ENCODE assay signal across 21 mouse cellular contexts in the genomic region with DNA sequence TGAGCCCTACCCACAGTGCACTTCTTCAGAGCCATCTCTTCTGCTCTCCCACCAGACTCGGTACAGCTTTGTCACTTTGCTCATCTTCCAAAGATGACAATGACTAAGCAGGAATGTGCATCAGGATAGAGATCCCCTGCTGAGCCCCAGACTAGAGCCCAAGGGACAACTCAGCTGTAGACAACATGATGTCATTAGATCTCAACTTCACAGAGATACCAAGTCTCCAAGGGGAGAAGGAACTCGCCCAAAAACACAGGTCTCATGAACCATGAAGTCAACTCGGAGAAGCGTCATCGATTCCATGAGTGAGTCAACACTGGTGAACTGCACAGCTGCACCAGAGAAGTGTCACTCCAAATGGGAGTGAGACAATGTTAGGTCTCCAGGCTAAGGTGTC.
"Had no signal": no experiment of that assay in that cellular context is flagged by ENCODE, and none has a peak within 500 bp of the region (broad histone marks: within the 10 kb centered on the region; RNA-seq: fewer than 3 reads in every experiment).

No protein-coding gene starts in this region.

- H3K27me3 ChIP-seq: heart, embryonic 12.5 days; hindbrain, embryonic 13.5 days; hindbrain, embryonic 15.5 days; kidney, embryonic 15.5 days; limb, embryonic 13.5 days; limb, embryonic 15.5 days; liver, embryonic 12.5 days had no signal

- DNase-seq: gastrocnemius, postnatal 14 days; gastrocnemius, postnatal 36 days; heart, adult 18-20 months; heart, postnatal 10 days; heart, postnatal 36 days; kidney, adult 11 months; kidney, adult 2 months; kidney, adult 9 months; kidney, postnatal 14 days; kidney, postnatal 36 days; layer of hippocampus, adult 9-11 months; layer of hippocampus, postnatal 36 days had no signal

- ATAC-seq: hindbrain, postnatal 0 days; intestine, embryonic 16.5 days; liver, embryonic 12.5 days had no signal
